Mouse (Mus musculus) lung, postnatal 36 days (tissue): Measurements from ENCODE around the gene Blmh.

Experiments
- DNase-seq: peaks from one replicate; pipeline ENCODE4 v3.0.0; 2022; ENCODE audit warnings: mixed read lengths

The Blmh gene

GRCm38 (mm10) chr11:77002361-77002760 is 77.8 kb downstream of the Blmh start:
- DNase-seq = no peak

DNA sequence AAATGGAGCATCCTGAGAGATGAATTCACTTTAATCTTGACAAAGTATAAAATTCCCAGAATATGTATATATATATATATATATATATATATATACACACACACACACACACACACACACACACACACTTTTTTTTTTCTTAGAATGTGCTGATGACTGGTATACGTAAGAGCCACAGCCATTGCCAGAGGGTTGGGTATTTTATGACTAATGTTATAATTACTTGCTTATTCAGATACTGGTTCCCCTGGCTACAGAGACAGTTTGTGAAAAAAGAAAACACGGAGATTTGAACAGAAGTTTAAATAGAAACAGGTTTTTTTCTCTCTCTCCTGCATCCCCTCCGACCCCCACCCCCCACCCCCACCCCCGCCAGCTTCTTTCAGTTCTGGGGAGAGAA is 81.3 kb downstream of the Blmh start:
- no peak for DNase-seq

- no peak for DNase-seq
Measured at GRCm38 (mm10) chr11:77006616-77007015, 82.0 kb downstream of the Blmh start.

DNA sequence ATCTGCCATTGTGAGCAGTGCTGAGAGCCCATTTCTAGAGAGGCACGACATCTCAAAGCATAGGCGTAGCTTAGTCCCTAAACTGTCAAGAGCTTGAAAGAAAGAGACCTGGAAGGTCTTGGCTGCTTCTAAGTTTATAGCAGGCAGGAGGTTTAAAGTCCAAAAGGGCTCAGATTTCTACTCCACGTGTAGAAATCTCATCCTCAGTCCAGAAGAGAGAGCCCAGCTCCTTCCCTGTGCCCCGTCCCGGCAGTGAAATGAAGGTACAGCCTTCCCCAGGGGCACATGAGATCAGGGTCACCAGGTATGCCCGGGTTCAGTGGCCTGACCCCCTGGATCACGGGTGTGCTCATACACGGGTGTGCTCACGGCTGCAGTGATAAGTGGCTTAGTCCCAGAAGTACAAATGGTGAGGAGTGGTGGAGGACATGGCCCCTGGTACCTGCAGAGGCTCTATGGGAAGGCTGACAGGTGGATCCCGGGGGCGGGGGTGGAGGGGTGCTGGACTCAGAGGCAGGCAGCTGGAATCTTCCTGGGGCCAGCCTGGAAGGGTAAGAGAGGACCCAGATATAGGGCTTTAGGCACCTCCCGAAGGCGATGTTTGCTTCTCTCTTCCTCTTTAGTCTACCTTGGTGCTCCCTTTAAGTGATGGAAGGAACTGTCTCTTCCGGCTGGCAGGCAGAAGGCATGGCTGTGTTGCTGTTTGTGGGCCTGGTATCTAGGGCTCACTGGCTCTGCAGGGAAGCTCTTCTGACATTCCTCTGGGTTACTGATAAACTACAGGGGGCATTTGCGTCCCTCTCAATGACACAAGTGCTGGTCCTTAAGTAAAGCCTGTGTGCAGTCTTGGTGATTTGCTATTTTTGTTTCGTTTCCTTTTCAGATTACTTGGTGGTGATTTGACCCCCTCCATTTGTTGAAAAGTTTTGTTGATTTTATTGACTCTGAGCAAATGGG is 84.7 kb downstream of the Blmh start:
- no peak for DNase-seq

GRCm38 (mm10) chr11:77010762-77011475 is 86.3 kb downstream of the Blmh start:
- no peak for DNase-seq

- DNase-seq = no peak
Measured at GRCm38 (mm10) chr11:77018046-77018445, 93.4 kb downstream of the Blmh start.

DNA sequence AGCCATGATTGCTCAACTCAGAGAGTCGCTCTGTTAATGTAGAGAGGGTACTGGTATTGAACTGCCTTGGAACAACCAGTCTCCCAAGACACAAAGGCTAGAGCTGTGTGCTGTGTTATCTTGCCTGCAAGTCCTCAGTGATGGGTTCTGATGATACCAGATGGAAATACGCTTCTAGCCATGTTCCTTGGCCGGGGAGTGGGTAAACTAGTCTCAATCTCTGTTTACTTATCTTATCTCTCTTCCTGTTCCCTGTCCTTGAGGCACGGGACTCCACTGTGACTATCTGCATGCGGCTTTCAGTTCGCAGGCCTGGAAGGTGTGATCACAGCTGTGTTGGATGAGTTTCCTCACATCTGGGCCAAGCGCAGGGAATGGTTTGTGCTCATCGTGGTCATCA is 94.9 kb downstream of the Blmh start:
- DNase-seq = no peak

DNA sequence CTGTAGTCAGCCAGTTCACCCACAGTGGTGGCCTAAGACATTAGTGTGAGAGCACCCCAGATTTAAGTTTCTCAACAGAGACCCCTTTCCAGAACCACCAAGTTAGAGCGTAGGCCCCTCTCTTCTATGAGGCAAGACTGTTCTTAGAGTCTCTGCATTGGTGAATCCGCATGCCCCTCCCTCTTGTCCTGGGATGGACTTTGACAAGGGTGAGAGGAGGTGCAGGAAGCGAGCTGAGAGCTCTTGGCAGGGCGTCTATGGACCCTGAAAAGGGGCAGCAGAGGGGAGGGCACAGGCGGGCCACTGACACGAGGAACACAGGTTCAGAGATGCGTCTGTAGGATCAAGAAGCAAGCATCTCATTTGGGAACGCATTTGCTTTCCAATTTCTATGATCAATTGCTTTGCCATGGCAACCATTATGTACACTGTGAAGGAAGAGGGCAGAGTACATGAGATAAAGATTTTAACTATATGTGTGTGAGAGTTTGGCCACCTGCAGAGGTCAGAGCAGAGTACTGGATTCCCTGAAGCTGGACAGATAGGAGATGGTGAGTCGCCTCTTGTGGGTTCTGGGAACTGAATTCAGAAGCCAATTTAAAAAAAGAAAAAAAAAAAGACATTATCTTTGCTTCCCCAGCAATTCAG is 97.3 kb downstream of the Blmh start:
- DNase-seq = no peak

DNA sequence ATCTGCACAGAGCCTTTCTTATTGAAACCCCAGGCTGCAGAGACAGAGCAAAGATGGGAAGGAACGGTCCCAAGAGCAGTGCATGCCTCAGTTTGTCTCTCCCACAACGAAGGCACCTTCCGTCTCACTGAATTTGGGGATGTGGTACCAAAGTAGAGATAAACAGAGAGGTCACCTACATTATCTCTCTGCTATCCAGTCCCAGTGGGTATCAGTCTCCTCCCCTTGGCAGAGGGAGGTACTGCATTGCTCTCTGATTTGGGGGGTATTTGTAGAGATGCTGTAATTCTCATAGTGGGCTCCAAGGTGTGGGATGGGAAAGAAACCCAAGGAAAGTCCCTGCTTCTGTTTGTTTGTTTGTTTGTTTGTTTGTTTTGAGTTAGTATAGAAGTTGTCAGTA is 102.0 kb downstream of the Blmh start:
- no peak for DNase-seq

DNA sequence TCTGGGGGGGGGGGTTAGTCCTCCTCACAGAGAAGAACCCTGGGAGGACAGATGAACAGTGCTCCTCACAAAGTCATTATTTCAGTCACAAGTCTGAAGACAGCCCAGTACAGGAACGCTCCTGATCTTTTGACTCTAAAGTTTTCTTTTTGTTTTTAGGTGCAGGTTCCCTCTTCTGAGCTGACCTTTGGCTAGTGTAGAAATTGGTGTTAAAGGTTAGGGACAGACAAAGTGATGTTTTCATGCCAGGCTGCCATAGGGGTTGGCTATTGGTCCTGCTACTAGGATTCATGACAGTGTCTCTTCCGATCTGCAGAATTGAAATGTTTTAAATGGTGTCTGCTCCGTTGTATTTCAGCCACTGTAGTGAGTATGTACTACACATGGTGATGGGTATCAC is 103.5 kb downstream of the Blmh start:
- peak; percentile 8 for DNase-seq

DNA sequence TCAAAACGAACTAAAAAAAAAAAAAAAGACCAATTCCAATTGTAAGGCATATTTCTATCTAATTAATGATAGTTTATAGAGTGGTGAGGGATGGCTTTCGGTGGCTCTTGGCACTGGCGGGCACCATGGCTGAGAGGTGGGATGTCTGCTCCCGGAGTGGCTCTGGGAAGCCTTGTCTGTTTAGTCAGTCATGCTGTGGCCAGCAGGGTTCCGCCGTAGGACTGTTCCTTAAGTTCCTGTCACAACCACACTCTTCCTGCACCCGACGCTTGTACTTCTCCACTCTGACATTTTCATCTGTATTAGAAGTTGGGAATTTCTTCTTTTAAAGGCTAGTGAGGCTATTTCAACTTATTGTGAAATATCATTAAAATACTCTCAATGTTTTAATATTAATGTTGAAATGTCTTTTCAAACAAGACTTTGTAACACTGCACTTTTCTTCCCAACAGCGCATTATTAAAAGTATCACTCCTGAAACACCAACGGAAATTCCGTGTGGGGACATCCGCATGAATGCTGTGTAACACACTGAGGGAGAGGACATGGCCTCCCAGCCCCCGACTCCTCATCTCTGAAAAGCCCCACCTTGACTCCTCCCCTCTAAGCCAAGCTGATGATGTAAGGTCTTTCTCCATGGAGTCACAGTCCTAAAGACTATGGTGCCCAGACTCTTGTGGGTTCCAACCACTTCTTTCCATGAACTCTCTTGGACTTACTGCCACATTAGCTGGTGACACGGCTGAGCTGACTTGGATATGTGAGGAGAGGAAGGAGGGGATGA is 106.7 kb downstream of the Blmh start:
- DNase-seq = no peak
